Mouse (Mus musculus): ENCODE measurements at regions not wholly inside any gene's neighbourhood (a gene's known extent, or its start where the extent isn't known, plus 50 kb on each side); places are given as distances from the start of the nearest gene placed in this dataset.

DNA sequence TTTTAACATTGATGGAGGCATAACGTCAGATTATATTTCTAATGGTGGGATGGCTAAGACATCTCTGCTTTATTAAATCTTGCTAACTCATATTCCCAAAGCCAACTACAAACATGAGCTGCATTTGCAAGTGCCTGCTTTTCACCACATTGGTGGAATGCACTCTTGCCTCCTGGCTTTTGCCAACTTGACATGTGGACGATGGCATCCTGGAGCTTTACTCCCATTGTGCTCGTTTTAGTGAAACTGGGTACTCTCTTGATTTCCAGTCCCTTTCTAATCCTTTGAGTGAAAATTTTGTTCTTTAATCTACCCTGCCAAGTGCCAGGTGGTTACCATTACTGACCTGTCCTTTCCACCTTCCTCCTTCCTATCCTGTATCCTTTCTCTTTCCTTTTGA lies 265.8 kb upstream of the Klf12 start:
- TF ChIP-seq CTCF (IDR thresholded peaks at IDR 0.05; ENCODE audit: low read depth, low read length) (no peak), GATA1 (IDR thresholded peaks at IDR 0.05; ENCODE audit: borderline replicate concordance, low read length) (no peak), GATA2 (IDR thresholded peaks at IDR 0.05; ENCODE audit: borderline replicate concordance, low read depth, low read length) (no peak), TAL1 (conservative IDR thresholded peaks at IDR 0.05; ENCODE audit: low read depth, low read length) (no peak), POLR2AphosphoS5 (IDR thresholded peaks at IDR 0.05; ENCODE audit: insufficient replicate concordance, low read depth, low read length) (no peak)
